Mouse (Mus musculus): ENCODE results near the gene Rab1a.

Rab1a gene

GRCm38 (mm10) chr11:20247146-20247855 lies 46.1 kb downstream of the Rab1a start:
- no peak for DNase-seq (ENCODE audit: extremely low spot score)

- DNase-seq (ENCODE audit: extremely low spot score): peak; percentile 19
Measured at GRCm38 (mm10) chr11:20248277-20248676, 47.0 kb downstream of the Rab1a start.

- no peak for DNase-seq (ENCODE audit: extremely low spot score)
Measured at GRCm38 (mm10) chr11:20248840-20249239, 47.6 kb downstream of the Rab1a start.

GRCm38 (mm10) chr11:20249296-20250110 lies 48.3 kb downstream of the Rab1a start, which contains the start of gene Cep68:
Gene Cep68 (minus strand): TSS chr11:20249429.
- peak; percentile 93 for DNase-seq (ENCODE audit: extremely low spot score)

- DNase-seq (ENCODE audit: extremely low spot score): no peak
Measured at GRCm38 (mm10) chr11:20250476-20251178, 49.4 kb downstream of the Rab1a start.

GRCm38 (mm10) chr11:20253088-20253487 lies 51.9 kb downstream of the Rab1a start:
- no peak for DNase-seq (ENCODE audit: extremely low spot score)

GRCm38 (mm10) chr11:20254791-20255190 lies 53.6 kb downstream of the Rab1a start:
- DNase-seq (ENCODE audit: extremely low spot score): no peak

- DNase-seq (ENCODE audit: extremely low spot score): no peak
Measured at GRCm38 (mm10) chr11:20262628-20263380, 61.6 kb downstream of the Rab1a start.

- DNase-seq (ENCODE audit: extremely low spot score): no peak
Measured at GRCm38 (mm10) chr11:20269885-20270284, 68.7 kb downstream of the Rab1a start.

GRCm38 (mm10) chr11:20275974-20276373 lies 74.7 kb downstream of the Rab1a start:
- DNase-seq (ENCODE audit: extremely low spot score): no peak

Measured in embryo, embryonic 9.5 days (tissue).